Mouse (Mus musculus): Measurements from ENCODE around the gene Pnpla6.

Gene Pnpla6

DNA sequence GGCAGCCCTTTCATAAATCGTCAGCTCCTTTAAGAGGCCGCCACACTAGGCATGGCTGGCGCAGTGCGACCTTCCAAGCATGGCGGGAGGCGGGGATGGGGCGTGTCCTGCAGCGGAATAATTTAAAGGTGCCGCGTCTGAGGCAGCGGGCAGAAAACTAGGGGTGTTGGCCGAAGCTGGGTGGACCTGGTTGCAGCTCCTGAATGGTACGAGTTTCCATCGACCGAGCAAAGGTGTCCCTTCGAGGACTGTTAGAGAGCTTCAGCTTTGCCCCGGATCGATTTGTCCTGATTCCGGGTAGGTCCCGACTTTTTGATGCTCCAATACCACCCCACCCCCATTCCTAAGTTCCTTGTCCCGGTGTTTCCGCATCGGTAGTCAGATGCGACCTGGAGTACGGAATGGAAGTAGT is at the start of gene Pnpla6:
Pnpla6 (plus strand) TSS at position 125 of the 412 bp plus-strand sequence.
- peak; percentile 78 for DNase-seq (ENCODE audit: low spot score)

DNA sequence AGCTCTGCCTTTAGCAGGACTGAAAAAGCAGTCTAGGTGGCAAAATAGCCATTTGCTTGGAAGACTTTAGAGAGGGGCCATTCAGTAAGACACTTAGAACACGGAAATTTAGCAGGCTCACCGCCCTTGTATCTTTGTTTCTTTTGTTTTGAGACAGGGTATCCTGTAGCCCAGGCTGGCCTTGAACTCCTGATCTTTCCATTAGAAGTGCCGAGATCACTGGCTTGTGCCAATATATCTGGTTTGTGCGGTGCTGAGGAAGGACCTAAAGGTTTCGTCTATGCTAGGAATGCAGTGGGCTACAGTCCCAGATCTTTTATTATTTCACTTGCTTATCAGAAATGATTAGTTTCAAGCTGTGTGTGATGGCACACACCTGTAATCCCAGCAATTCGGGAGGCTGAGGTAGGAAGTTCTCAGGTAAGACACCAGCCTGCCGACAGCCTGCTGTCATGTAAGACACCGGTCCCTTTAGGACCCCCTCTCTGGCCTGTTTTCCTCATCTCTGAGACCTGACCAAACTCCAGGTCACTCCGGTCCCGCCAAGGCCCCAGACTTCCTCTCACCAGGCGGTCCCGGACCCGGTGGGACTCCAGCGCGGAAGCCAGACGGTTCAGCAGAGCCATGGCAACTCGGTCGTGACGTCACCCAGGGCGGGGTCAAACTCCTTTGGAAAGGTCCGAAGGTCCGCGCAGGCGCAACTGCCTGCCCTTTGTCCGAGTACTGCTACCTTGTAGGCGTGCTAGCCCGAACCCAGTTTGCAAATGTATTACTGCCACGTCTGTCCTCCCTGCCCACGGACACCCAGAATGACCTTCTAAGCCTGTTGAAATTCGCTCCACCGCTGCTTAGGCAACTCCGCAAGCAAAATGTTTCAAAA is 47.9 kb upstream of the Pnpla6 start, which contains the start of gene Pex11g:
Pex11g (minus strand) TSS at position 675 of the 880 bp plus-strand sequence.
- DNase-seq (ENCODE audit: low spot score) = peak; percentile 98

DNA sequence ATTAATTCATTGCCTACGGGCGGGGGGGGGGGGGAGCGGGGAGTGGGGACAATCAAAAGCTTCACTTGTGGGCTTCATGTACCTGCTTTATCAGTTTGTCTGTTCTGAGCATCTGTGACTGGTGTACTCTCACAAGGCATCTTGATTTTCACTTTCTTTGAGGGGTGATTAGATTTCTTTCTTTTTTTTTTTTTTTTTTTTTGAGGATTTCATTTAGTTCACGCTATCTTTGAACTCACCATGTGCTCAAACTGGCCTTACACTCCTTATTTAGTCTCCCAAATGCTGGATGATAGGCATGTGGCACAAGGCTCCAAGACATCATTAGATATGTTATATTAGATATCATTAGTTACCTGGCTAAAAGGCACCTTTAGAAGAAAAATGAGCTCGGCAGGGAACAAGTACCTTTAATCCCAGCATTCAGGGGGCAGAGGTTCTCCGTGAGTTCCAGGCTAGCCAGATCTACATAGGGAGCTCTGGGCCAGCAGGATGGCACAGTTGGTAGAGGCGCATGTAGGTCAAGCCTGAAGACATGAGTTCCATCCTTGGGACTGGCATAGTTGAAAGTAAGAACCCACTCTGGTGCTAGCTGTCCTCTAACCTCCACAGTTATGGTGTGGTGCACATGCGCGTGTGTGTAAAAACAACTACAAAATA is 47.2 kb upstream of the Pnpla6 start:
- no peak for DNase-seq (ENCODE audit: low spot score)

DNA sequence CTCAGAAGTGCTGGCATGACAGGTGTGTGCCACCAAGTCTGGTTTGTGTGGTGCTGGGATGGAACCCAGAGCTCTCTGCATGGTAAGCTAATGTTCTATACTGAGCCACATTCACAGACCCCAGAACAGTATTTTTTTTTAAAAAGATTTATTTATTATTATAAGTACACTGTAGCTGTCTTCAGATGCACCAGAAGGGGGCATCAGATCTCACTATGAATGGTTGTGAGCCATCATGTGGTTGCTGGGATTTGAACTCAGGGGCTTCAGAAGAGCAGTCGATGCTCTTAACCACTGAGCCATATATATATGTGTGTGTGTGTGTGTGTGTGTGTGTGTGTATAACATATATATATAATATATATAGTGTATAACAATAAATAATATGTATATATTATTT is 46.3 kb upstream of the Pnpla6 start:
- no peak for DNase-seq (ENCODE audit: low spot score)

DNA sequence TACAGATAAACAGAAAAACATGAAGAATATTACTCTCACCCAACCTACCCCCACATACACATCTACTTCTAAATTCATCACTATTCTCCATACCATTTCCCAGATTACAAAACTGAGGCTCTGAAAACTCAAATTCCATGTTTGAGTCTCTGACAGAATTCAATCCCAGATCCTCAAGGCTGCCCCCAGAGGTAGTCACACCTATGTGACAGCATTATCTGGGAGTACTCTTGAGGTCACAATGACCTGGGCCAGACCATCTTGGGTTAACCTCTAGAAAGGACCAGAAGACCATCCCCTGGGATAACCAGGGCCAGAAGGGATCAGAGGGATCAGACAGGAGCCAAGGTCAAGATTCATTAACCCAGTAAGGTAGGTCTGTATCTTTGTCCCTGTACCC is 44.6 kb upstream of the Pnpla6 start, which contains the start of gene Tex45:
Tex45 (plus strand) TSS at position 301 of the 400 bp plus-strand sequence.
- no peak for DNase-seq (ENCODE audit: low spot score)

DNA sequence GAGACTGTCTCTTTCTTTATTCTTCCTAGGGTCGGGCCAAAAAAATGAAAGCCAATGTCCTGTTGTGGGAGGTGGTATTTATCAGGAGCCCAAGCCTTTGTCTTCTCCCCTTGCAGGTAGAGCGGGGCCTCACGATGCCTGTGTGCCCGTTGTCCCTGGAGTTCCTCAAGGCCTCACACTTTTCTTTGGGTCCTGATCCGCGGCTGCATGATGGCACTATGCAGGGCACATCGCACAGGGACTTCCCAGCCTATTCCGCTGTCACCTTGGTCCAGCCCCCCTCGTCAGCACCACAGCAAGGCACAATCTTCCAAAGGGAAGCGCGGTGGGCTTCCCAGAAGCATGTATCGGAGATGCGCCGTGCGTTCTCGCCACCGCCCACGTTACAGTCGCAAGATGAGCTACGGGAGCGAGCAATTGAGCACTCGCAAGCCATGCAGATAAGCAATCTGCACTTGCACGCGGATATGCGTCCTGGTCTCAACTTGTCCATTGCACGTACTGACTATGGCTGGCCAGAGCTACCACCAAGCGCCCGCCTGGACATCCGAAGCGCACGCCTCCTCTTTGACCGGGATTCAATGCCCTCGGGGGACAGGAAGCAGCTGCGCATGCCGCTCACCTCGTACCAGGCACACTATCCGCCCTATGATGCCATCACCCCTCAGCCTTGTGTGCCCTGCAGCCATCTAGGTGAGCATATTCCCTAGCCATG is 39.3 kb upstream of the Pnpla6 start:
- DNase-seq (ENCODE audit: low spot score) = no peak

DNA sequence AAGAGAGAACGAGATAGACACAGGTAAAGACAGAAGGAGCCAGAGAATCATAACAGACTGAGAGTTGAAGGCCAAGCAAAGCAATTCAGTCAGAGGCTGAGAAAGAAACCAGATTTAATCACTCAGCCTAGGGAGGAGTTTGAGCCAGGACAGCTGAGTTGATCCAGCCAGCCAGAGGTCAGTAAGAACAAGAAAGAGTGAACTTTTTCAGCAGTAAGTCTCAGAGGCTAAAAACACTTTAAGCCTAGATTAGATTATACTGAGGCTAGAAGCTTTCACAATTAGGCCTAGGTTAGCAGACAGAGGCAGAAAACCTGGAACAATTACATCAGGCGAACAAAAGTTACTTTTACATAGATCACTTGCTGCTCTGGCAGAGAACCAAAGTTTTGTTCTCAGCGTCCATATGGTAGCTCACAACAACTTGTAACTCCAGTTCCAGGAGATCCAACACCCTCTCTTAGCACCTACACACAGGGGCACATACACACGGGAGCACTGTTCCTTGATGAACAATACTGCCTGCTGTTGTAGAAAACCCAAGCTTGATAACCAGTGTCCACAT is 34.9 kb upstream of the Pnpla6 start:
- DNase-seq (ENCODE audit: low spot score) = no peak

DNA sequence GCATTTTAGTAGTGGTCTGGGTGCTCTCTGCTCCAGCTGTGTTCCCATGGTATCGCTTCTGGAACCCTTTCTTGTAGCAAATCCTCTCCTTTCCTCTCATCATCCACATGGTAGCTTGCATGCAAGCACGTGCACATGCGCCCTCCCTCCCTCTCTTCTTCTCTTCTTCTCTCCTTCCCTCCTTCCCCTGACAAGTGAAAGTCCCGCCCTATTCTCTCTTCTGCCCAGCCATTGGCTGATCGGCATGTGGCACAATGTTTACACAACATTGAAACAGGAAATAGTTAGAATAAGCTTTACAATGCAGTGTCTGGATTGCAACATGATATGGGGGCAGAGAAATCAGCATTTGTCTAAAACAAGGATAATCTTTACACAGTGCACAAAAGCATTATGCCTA is 33.6 kb upstream of the Pnpla6 start:
- DNase-seq (ENCODE audit: low spot score) = no peak

DNA sequence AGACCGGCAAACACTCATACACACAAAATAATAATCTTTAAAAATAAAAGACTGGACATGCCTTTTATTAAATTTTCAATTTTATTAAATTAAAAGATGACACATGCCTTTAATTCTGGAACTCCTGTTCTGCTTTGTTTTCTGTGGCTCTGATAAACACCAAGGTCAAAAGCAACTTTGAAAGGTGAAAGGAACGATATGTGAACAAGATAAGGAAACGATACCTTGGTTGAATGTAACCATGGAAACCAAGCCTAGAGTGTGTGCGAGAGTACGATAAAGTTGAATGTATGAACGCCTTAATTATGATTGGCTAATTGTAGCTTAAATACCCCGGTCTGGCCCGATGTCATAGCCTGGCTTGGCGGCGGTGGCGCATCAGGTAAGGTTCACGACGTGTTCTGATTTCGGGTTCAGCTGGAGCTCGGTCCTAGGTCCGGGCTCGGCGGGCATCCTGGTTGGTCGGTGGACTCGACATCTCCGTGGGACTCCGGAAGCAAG is 32.9 kb upstream of the Pnpla6 start:
- no peak for DNase-seq (ENCODE audit: low spot score)

DNA sequence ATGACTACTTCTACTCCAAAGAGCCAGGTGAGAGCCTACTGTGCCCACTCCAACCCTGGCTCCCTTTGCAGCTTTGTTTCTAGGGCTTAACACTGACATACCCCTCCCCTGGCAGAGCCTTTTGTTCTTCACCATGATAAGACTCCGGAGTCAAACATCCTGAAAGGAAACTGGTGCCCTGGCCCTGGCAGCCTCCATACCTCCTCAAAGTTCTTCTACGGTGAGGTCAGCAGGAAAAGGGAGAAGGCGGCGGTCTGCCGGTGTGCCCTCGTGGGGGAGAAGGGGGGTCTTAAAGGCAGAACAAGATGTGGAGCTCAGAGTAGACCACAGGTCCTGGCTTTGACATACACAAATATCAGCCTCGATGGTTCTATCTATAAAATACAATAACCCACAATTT is 31.6 kb upstream of the Pnpla6 start:
- no peak for DNase-seq (ENCODE audit: low spot score)

DNA sequence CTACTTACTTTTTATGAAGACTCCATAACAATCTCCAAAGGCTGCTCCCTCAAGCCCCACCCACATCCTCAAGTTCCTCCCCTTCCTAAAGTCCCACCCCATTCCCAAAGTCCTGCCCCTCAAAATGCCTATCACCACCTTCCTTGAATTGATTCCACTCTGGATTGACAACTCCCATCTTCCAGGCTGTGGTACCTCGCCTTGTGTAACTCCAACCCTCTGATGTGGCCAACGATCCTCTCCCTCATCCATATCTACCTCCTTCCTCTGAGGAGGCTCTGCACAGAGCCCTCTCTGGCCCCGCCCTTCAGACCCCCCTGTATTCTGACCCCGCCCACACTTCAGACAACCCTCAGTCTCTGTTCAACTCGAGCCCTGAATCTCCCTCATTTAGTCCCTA is 30.0 kb upstream of the Pnpla6 start:
- DNase-seq (ENCODE audit: low spot score) = no peak

DNA sequence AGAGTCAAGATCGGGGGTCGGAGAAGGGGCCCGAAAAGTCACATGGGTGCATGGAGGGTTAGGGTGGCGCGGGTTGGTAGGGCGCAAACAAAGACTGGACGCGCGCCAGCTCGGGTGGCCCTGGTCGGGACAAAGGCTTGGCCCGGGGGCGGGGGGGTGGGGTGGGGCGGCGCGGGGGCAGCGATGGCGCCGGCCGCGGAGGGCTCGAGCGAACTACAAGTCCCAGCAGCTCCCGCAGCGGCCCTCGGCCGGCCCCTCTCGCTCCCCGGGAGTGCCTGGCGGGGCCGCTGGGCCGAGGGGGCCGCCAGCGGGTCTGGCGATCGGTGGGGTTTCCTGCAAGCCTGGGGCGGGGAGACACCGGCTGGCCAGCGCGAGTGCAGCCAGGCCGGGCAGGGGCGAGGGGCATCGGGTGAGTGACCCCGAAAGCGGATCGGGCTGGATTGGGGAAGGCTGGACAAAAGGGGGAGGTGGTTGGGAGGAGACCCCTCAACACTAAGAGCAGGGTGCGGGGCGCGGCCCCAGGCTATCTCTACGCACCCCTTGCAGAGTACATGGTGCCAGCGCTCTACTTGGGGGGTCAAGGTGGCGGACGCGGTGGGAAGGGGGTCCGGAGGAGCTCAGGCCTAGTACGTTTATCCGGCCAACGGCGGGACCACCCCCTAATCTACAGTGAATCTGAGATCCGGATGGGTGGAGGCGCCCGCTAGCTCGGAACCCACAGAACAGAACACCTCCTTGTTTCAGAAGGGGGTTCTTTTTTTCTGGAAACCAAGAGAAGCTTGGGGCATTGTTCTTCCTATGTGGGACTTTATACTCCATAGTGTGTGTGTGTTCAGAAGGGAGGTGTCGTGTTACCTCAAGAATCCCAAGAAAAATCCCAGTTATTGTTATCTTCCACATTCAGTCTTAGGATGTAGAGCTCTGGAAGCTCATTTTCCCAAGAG is 22.0 kb upstream of the Pnpla6 start, which contains the start of gene Zfp358:
Zfp358 (plus strand) TSS at position 238 of the 944 bp plus-strand sequence.
- DNase-seq (ENCODE audit: low spot score) = peak; percentile 58

DNA sequence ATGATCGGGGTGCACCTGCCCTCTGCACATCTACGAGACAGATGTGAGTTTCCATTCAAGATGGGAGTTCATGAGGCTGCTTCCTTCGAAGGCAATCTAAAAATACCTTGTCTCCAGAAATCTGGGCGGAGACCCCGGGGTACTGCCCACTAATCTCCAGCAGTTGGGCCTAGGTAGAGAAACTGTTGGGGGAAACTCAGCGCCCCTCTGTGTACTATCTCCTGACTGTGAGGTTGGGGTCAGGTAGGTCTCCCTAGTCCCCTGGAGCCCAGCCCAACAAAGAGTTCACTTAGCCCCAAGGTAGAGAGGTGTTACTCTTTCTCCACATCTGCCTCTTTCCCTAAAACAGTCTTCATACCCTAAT is 21.4 kb upstream of the Pnpla6 start:
- DNase-seq (ENCODE audit: low spot score) = no peak

DNA sequence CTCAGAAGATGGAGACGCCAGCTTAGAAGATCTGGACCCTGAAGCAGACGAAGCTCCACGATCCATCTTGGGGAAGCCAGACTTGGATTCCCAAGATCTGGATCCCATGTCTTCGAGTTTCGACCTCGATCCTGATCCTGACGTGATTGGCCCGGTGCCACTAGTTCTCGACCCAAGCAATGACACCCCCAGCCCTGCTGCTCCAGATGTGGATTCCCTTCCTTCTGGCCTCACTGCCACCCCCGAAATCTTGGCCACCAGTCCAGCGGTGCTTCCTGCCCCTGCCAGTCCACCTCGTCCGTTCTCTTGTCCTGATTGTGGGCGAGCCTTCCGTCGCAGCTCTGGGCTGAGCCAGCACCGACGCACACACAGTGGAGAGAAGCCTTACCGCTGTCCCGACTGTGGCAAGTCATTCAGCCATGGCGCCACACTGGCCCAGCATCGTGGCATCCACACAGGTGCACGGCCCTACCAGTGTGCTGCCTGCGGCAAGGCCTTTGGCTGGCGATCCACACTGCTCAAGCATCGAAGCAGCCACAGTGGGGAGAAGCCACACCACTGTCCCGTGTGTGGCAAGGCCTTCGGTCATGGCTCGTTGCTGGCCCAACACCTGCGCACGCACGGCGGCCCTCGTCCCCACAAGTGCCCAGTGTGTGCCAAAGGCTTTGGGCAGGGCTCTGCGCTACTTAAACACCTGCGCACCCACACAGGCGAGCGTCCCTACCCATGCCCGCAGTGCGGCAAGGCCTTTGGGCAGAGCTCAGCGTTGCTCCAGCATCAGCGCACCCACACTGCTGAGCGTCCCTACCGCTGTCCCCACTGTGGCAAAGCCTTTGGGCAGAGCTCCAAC is 19.4 kb upstream of the Pnpla6 start:
- no peak for DNase-seq (ENCODE audit: low spot score)

DNA sequence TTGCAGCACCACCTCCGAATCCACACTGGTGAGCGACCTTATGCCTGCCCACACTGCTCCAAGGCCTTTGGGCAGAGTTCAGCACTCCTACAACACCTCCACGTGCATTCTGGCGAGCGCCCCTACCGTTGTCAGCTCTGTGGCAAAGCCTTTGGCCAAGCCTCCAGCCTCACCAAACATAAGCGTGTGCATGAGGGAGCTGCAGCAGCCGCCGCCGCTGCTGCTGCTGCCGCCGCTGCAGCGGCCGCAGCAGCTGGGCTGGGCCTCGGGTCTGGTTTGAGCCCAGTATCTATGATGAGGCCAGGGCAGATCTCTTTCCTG is 18.8 kb upstream of the Pnpla6 start:
- no peak for DNase-seq (ENCODE audit: low spot score)

DNA sequence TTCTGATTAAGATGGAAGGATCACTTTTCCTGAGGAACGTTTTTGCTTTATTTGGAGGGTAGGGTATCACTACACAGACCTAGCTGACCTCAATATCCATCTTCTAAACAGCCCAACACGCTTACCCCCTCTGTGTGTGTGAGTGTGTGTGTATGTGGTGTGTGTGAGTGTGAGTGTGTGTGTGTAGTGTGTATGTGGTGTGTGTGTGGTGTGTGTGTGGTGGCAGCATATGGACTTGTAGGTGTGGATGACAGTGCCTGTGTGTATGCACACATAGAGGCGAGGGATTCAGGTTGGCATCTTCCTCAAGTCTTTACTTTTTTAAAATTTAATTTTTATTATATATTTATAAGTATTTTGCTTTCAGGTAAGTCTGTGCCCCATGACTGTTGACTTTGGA is 16.6 kb upstream of the Pnpla6 start:
- DNase-seq (ENCODE audit: low spot score) = no peak

DNA sequence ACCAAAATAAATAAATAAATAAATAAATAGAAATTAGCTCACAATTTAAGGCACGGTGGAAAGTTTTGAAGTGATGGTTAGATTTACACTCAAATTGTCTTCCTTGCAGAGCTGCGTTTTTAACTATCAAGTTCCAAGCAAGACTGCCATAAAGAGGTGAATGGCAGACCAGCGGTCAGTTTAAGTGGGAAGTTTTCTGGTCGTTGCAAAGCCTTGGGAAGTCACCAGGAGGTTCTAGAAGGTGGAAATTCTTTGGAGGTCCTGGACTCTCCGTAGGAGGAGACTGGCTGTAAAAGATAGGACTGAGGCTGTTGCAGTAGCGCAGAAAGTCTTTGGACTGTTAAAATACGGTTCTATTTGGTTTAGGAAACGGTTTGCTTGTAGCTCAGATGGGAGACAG is 15.4 kb upstream of the Pnpla6 start:
- DNase-seq (ENCODE audit: low spot score) = no peak

DNA sequence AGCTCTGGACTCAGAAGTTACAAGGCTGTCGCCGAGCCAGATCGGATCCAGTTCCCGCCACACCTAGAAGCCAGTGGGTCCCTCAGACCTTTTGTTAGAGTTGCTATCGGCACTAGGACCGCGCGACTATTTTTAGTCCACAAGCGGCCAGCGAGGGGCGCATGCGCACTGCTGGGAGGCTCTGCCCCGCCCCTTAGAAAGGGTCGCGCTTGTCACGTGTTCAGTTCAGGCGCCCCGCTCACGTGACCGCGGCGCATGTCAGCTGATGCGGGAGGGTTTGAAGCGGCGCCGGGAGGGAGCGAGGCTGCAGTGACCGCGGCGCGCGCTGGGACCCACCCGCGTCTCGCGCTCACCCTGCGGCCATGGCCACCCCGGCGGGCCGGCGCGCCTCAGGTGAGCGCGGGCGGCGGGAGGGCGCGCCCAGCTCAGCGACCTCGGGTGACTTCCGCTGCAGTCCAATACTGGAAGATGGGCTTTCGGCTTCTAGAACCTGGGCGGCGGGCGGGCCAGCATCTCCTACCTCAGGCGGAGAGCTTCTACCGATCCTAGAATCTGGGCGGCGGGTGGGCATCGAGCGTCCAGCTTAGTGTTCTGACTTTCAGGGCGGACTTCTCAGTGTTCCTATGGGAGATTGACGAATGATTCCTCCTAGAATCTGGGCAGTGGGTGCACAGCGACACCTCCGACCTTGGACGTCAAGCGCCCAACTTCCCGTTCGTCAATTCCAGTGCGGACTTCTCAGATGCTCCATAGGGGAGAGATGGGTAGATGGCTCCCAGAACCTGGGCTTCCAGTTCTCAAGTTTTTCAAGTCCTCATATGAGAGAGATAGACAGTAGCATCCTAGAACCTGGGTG is 14.7 kb upstream of the Pnpla6 start, which contains the start of gene Mcoln1:
Mcoln1 (plus strand) TSS at position 223 of the 856 bp plus-strand sequence.
- peak; percentile 96 for DNase-seq (ENCODE audit: low spot score)

DNA sequence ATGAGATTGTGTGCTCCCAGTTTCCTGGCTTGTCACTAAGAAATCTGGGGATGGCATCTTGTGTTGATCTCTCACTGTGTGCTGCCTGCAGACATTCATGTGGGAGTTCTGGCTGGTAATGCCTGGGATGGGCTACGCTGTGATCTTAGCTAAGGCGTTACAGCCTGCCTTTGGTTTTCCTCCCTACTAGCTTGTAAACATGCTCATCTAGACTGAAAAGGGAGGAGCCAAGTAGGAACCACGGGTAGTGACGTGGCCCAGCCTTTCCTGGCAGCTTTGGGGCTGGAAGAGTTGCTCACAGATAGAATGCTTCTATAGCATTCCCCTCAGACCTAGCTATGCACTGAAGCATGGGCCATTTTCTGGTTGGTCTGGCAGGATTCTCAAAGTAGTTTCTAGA is 13.0 kb upstream of the Pnpla6 start:
- no peak for DNase-seq (ENCODE audit: low spot score)

Measured in ovary, postnatal 14 days (tissue).